Mouse (Mus musculus) stomach, postnatal 0 days (tissue): ENCODE data around the gene Rad9b. TPM values are rescaled to one million over a fixed set of nuclear protein-coding genes. Genes with fewer than 3 reads are reported as not detected.
A peak's percentile ranks its signal among the peaks of the same experiment; 100 is the strongest.

Source experiments
- ATAC-seq: fragments of 200-750 bp; cut with Nextera tagmentation; 2 replicates; pipeline ENCODE4 v1.8.0; 2017; ENCODE audit not compliant: low FRiP score, low TSS enrichment
- DNase-seq: peaks from one replicate; pipeline ENCODE4 v3.0.0-alpha.2; 2016; ENCODE audit warnings: low spot score
- H3K27ac ChIP-seq: fragments of 300-500 bp; sonication (generic); replicated peaks from 2 replicates; pipeline ENCODE4 v1.5.1; 2014; ENCODE audit warnings: mild to moderate bottlenecking, control low read depth
- H3K27me3 ChIP-seq: fragments of 300-500 bp; sonication (generic); 2 replicates; pipeline ENCODE4 v1.6.1; 2014; ENCODE audit warnings: low read length; ENCODE audit not compliant: control insufficient read depth, insufficient read depth
- H3K36me3 ChIP-seq: fragments of 300-500 bp; sonication (generic); 2 replicates; pipeline ENCODE4 v1.6.1; 2014; ENCODE audit warnings: low read length, mixed read lengths; ENCODE audit not compliant: control insufficient read depth, insufficient read depth
- H3K4me1 ChIP-seq: fragments of 300-500 bp; sonication (generic); replicated peaks from 2 replicates; pipeline ENCODE4 v1.6.1; 2014; ENCODE audit warnings: antibody characterized with exemption; ENCODE audit not compliant: control insufficient read depth, insufficient read depth
- H3K4me2 ChIP-seq: fragments of 300-500 bp; sonication (generic); replicated peaks from 2 replicates; pipeline ENCODE4 v1.6.1; 2014; ENCODE audit warnings: low read depth, mild to moderate bottlenecking, control low read depth, moderate library complexity
- H3K4me3 ChIP-seq: fragments of 300-500 bp; sonication (generic); 2 replicates; pipeline ENCODE4 v1.5.1; 2014; ENCODE audit warnings: low read depth, low read length, control low read depth
- H3K9ac ChIP-seq: fragments of 300-500 bp; sonication (generic); 2 replicates; pipeline ENCODE4 v1.6.1; 2014; ENCODE audit warnings: mild to moderate bottlenecking, low read length, control low read depth, mixed read lengths
- H3K9me3 ChIP-seq: fragments of 300-500 bp; sonication (generic); 2 replicates; pipeline ENCODE4 v1.6.1; 2016; ENCODE audit warnings: low read length; ENCODE audit not compliant: control insufficient read depth
- CTCF ChIP-seq: IDR thresholded peaks from 2 replicates; pipeline ENCODE4 v1.5.1; 2016; ENCODE audit warnings: antibody characterized with exemption, low read depth, mild to moderate bottlenecking, moderate library complexity
- EP300 ChIP-seq: optimal IDR thresholded peaks from 2 replicates; pipeline ENCODE3; 2016; ENCODE audit warnings: antibody characterized with exemption
- WGBS: fragments of 180-500 bp; shearing (Covaris S2); extraction: QIAGEN DNeasy Blood & Tissue Kit; methylation state at CpG from one replicate; pipeline ENCODE4 v1.1.7; 2014; 5-methylcytosine and 5-hydroxymethylcytosine counted together
- polyA plus RNA-seq: library from polyadenylated mRNA; unstranded; fragments of >200 nt; fragmentation: Nextera tagmentation; extraction: Ambion mirVana; gene quantifications from 2 replicates; pipeline ENCODE4 v1.2.1, GENCODE M21; 2015

Rad9b gene
- polyA plus RNA-seq, 1 experiment from 2014 or later: 5.3 TPM

DNA sequence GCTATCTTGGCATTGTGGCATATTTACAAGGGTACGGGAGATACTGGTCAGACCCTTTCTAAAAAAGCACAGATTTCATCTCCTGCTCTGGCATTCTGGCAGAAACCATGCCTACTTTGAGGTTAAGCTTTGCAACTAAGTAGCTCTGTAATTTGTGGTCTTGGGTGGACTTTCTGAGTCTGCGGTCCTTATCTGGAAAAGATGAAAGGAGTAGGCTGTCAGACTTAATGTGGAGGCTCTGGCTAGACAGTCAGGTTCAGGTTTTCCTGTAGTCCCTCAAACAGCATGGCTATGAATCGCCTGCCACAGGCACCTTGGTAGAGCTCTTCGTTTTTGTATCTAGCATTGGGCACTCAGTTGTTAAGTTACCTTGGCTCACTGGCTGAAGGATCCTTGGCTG, 67.0 kb downstream of the Rad9b start:
- 77% methylated on average over 4 of the region's 4 CpGs for WGBS
- no peak overlapping the region for H3K27ac ChIP-seq
- H3K4me2 ChIP-seq: no peak overlapping the region
- no peaks in the 10 kb centered on the region for H3K36me3 ChIP-seq
- DNase-seq (no peak), ATAC-seq (no peak)
- no peak for TF ChIP-seq CTCF
- no peak for TF ChIP-seq EP300
- H3K27me3 ChIP-seq: no peaks in the 10 kb centered on the region
- H3K9me3 ChIP-seq: no peaks in the 10 kb centered on the region
- 0 out of 2 replicates have a peak, but pooled peaks cover 3% of the 10 kb centered on the region for H3K4me1 ChIP-seq
- no peak overlapping the region for H3K4me3 ChIP-seq
- H3K9ac ChIP-seq: no peak overlapping the region

DNA sequence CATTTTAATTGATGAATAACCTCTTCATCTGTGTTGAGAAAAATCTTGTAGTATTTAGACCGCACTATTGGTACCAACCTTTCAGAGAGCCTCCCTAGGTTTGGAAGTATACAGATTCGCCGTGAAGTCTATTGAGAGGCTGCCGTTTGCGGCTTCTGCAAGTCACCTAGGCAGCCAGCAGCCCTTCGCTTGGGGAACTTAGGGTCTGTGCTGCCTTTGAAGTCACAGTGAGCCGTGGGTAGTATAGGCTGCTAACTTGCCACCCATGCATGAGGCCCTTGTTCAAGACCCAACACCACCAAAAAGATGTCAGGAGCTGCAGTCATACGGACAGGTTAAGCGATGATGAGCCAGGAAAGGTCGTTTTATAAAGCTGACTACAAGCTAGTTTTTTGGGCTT, 67.8 kb downstream of the Rad9b start:
- 82% methylated on average over 10 of the region's 10 CpGs for WGBS
- no peak for DNase-seq
- TF ChIP-seq CTCF: no peak
- TF ChIP-seq EP300: no peak
- H3K9me3 ChIP-seq: no peaks in the 10 kb centered on the region
- ATAC-seq: no peak
- H3K36me3 ChIP-seq: no peaks in the 10 kb centered on the region
- no peak overlapping the region for H3K27ac ChIP-seq
- no peaks in the 10 kb centered on the region for H3K27me3 ChIP-seq
- H3K9ac ChIP-seq: 0 out of 2 replicates have a peak overlapping the region, but pooled peaks have one; percentile 38
- no peak overlapping the region for H3K4me3 ChIP-seq
- peak overlapping the region; percentile 93 for H3K4me2 ChIP-seq
- H3K4me1 ChIP-seq: 0 out of 2 replicates have a peak, but pooled peaks cover 3% of the 10 kb centered on the region

DNA sequence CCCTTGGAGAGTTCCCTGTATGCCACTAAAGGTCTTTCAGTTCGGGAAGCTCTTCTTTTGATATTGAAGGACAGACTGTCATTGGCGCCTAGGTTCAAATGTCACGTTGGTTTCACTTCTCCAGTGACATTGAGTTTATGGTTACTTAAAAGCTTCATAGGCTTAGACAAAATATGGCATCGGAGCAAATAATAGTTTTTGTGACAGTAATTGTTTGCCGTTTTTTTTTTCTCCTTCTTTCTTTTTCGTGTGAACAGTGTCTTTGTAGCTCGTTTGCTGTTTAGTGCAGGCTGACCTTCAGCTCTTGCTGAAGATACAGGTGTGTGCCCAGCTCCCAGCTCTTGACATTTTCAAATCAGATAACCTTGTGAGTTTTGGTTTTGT, 68.3 kb downstream of the Rad9b start:
- Histone ChIP-seq H3K36me3 (no peaks in the 10 kb centered on the region), H3K4me1 (0 out of 2 replicates have a peak, but pooled peaks cover 4% of the 10 kb centered on the region), H3K4me2 (peak overlapping the region; percentile 93), H3K9me3 (no peaks in the 10 kb centered on the region), H3K27me3 (no peaks in the 10 kb centered on the region), H3K4me3 (peak overlapping the region; percentile 94), H3K9ac (peak overlapping the region; percentile 93), H3K27ac (no peak overlapping the region)
- WGBS: 46% methylated on average over 7 of the region's 7 CpGs
- DNase-seq: no peak
- TF ChIP-seq EP300 (no peak), CTCF (no peak)
- no peak for ATAC-seq

DNA sequence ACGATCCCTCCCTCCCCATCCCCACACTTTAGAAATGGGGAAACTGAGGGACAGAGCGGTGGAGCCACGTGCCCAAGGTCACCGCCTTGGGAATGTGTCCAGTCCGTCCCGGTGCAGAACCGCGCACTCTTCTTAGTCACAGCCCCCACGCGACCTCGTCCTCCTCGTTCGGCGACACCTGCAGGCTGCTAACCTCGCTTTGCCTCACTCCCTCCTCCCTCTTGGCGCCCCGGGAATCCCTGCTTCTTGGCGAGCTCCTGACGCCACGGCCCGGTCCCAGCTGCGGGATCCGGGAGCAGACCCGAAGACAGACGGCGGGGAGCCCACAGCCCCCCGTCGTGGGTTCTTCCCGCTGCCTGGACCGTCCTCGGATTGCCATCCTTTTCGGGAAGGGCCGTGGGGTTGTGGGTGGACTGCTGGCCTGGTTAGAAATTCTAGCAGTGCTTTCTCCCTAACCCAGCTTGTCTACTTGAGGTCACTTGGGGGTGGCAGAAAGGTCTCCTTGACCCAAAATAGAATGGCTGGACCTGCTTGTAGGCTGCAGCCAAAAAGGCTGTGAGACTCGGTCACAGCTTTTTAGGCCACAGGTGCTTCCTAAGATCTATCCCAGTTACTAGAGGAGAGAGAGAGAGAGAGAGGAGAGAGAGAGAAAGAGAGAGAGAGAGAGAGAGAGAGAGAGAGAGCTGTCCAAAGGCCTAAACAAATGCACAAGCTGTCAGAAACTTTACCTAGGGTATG, 68.8 kb downstream of the Rad9b start:
- peak; percentile 72 for DNase-seq

DNA sequence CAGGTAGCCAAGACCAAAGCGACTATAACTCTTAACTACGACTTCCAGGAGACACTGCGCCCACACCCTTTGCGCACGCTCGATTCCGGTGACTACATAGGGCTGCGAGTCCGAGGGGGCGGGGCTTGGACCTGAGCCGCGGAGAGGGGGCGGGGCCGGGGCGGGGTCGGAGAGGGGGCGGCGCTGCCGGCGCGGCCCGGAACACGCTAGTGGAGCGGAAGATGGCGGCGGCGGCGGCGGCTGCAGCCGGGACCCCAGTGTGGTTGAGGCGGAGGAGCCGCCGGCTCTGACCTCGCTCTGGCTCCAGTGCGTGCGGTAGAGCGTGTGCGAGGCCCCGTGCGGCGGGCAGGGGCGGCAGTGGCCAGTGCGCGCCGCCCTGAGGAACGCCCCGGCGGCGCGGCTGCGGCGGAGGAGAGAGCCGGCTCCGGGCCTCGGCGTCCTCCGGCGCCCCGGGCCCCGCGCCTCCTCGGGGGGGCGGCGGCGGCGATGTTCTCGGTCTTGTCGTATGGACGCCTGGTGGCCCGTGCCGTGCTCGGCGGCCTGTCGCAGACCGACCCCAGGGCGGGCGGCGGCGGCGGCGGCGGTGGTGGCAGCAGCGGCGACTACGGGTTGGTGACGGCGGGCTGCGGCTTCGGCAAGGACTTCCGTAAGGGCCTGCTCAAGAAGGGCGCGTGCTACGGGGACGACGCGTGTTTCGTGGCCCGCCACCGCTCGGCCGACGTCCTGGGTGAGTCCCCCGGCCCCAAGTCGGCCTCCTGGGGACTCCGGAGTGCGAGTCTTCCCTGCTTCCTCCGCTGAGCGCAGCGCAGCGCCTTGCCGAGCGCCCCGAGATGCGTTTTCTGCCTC, 69.6 kb downstream of the Rad9b start, which contains the start of gene Pptc7:
Gene Pptc7 (plus strand): TSS at position 183 of the 846 bp plus-strand sequence.
- Histone ChIP-seq H3K9ac (peak within 1 kb of the TSS; percentile 93), H3K4me2 (peak within 1 kb of the TSS; percentile 93), H3K36me3 (no peaks in the 10 kb centered on the region), H3K9me3 (no peaks in the 10 kb centered on the region), H3K4me3 (peak within 1 kb of the TSS; percentile 94), H3K27me3 (no peaks in the 10 kb centered on the region), H3K4me1 (0 out of 2 replicates have a peak, but pooled peaks cover 7% of the 10 kb centered on the region), H3K27ac (peak within 1 kb of the TSS; percentile 82)
- TF ChIP-seq CTCF (no peak; the same call in 1 of the 2 replicates), EP300 (no peak)
- peak; percentile 85 for ATAC-seq
- WGBS: under 1% methylated on average over 84 of the region's 114 CpGs
- peak; percentile 97 for DNase-seq

More for the DNA sequence above, 68.8 kb downstream of the Rad9b start:
- Histone ChIP-seq H3K36me3 (no peaks in the 10 kb centered on the region), H3K27me3 (no peaks in the 10 kb centered on the region), H3K4me3 (peak overlapping the region; percentile 94), H3K9ac (peak overlapping the region; percentile 93), H3K4me1 (0 out of 2 replicates have a peak, but pooled peaks cover 7% of the 10 kb centered on the region), H3K9me3 (no peaks in the 10 kb centered on the region), H3K27ac (peak overlapping the region; percentile 82), H3K4me2 (peak overlapping the region; percentile 93)
- under 1% methylated on average over 32 of the region's 34 CpGs for WGBS
- TF ChIP-seq CTCF: peak; percentile 45
- no peak for TF ChIP-seq EP300
- peak; percentile 11; the same call in 1 of the 2 replicates for ATAC-seq

DNA sequence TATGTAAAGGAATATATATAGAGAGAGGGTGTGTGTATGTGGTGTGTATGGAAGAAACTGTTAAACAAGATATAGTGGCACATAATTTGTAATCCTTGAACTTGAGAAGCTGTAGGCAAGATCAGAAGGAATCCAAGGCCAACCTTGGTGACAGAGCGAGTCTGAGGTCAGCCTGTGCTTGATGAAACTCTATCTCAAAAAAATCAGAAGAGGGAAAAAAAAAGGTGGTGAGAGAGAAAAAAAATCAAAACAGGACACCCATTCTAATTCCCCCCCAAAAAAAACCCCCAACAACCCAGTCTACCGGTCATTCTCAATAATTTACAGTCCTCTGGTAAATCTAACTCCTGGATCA, 70.2 kb downstream of the Rad9b start:
- H3K9ac ChIP-seq: no peak overlapping the region
- WGBS: 29% methylated on average over 2 of the region's 2 CpGs
- no peak for ATAC-seq

More for the DNA sequence above, 70.2 kb downstream of the Rad9b start:
- H3K36me3 ChIP-seq: no peaks in the 10 kb centered on the region
- H3K4me3 ChIP-seq: no peak overlapping the region; the same call in 1 of the 2 replicates
- H3K27ac ChIP-seq: no peak overlapping the region
- no peak overlapping the region for H3K4me2 ChIP-seq
- 0 out of 2 replicates have a peak, but pooled peaks cover 7% of the 10 kb centered on the region for H3K4me1 ChIP-seq
- no peaks in the 10 kb centered on the region for H3K9me3 ChIP-seq
- DNase-seq: no peak
- TF ChIP-seq EP300 (no peak), CTCF (no peak)
- no peaks in the 10 kb centered on the region for H3K27me3 ChIP-seq
